Mouse (Mus musculus) liver, embryonic 14 days (tissue): ENCODE results near the gene Syt11. TPM values are rescaled to one million over a fixed set of nuclear protein-coding genes. Genes with fewer than 3 reads are reported as not detected.

Experiments
- polyA plus RNA-seq: library from polyadenylated mRNA; depleted of rRNA; stranded (reverse); fragments of >200 nt; gene quantifications from 2 replicates; pipeline ENCODE4 v1.2.3, GENCODE M21; 2012; rRNA removed

Syt11 gene
- 0.40 and 0.62 TPM in 2 replicates for polyA plus RNA-seq

GRCm38 (mm10) chr3:88774939-88775841, at the start of gene Syt11:
Syt11 (minus strand) TSS chr3:88775164.

GRCm38 (mm10) chr3:88716399-88717197, 58.4 kb downstream of the Syt11 start, which contains the start of gene Rit1:
Rit1 (plus strand) TSS chr3:88716838.

Other genes with a start within 250 kb of the Syt11 start
- gene Mex3a, start 242.8 kb downstream of the Syt11 start, polyA plus RNA-seq: 1.2 and 1.3 TPM in 2 replicates
- gene Rab25, start 226.9 kb downstream of the Syt11 start, polyA plus RNA-seq: 0.12 and 0.32 TPM in 2 replicates
- 70.8 and 71.2 TPM in 2 replicates for gene Lamtor2, start 222.1 kb downstream of the Syt11 start, polyA plus RNA-seq
- 21.4 and 23.9 TPM in 2 replicates for gene Ubqln4, start 221.4 kb downstream of the Syt11 start, polyA plus RNA-seq
- 151 and 178 TPM in 2 replicates for gene Ssr2, start 199.3 kb downstream of the Syt11 start, polyA plus RNA-seq
- 8.0 and 11.1 TPM in 2 replicates for gene Arhgef2, start 169.2 kb downstream of the Syt11 start, polyA plus RNA-seq
- gene Rxfp4, start 122.0 kb downstream of the Syt11 start, polyA plus RNA-seq: not detected in 2 replicates
- 28.2 and 33.3 TPM in 2 replicates for gene Khdc4, start 89.4 kb downstream of the Syt11 start, polyA plus RNA-seq
- 20.2 and 22.1 TPM in 2 replicates for gene Rit1, start 58.3 kb downstream of the Syt11 start, polyA plus RNA-seq
- gene Gon4l, start 60.1 kb upstream of the Syt11 start, polyA plus RNA-seq: 6.3 and 7.3 TPM in 2 replicates
- gene Msto1, start 138.8 kb upstream of the Syt11 start, polyA plus RNA-seq: 9.5 and 10.7 TPM in 2 replicates
- 3.1 and 3.6 TPM in 2 replicates for gene Ash1l, start 175.5 kb upstream of the Syt11 start, polyA plus RNA-seq
- gene Dap3, start 176.0 kb upstream of the Syt11 start, polyA plus RNA-seq: 58.5 and 61.9 TPM in 2 replicates